Mouse (Mus musculus) heart, postnatal 0 days (tissue): ENCODE results near the gene Antxr2. TPM values are rescaled to one million over a fixed set of nuclear protein-coding genes. Genes with fewer than 3 reads are reported as not detected.

Experiments
- ATAC-seq: fragments of 200-750 bp; cut with Nextera tagmentation; 2 replicates; pipeline ENCODE4 v1.8.0; 2017; ENCODE audit warnings: low read depth, moderate number of reproducible peaks, moderate library complexity; ENCODE audit not compliant: insufficient read depth
- DNase-seq: peaks from one replicate; pipeline ENCODE4 v3.0.0-alpha.2; 2016; ENCODE audit warnings: low spot score
- H3K27ac ChIP-seq: fragments of 300-500 bp; sonication (generic); 2 replicates; pipeline ENCODE4 v1.5.1; 2014; ENCODE audit warnings: low read depth, mild to moderate bottlenecking
- H3K27me3 ChIP-seq: fragments of 300-500 bp; sonication (generic); 2 replicates; pipeline ENCODE4 v1.6.1; 2014; ENCODE audit warnings: low read length, mixed read lengths; ENCODE audit not compliant: control insufficient read depth, insufficient read depth
- H3K36me3 ChIP-seq: fragments of 300-500 bp; sonication (generic); replicated peaks from 2 replicates; pipeline ENCODE4 v1.6.1; 2014; ENCODE audit warnings: low read length, mixed read lengths; ENCODE audit not compliant: control insufficient read depth, insufficient read depth
- H3K4me1 ChIP-seq: fragments of 300-500 bp; sonication (generic); 2 replicates; pipeline ENCODE4 v1.6.1; 2014; ENCODE audit warnings: antibody characterized with exemption; ENCODE audit not compliant: control insufficient read depth, insufficient read depth
- H3K4me2 ChIP-seq: fragments of 300-500 bp; sonication (generic); 2 replicates; pipeline ENCODE4 v1.6.1; 2014; ENCODE audit warnings: low read depth, mild to moderate bottlenecking, low read length, moderate library complexity
- H3K4me3 ChIP-seq: fragments of 300-500 bp; sonication (generic); 2 replicates; pipeline ENCODE4 v1.5.1; 2014; ENCODE audit warnings: low read depth, low read length
- H3K9ac ChIP-seq: fragments of 300-500 bp; sonication (generic); replicated peaks from 2 replicates; pipeline ENCODE4 v1.6.1; 2014; ENCODE audit warnings: low read depth, low read length, mixed read lengths
- H3K9me3 ChIP-seq: fragments of 300-500 bp; sonication (generic); replicated peaks from 2 replicates; pipeline ENCODE4 v1.6.1; 2016; ENCODE audit warnings: low read length; ENCODE audit not compliant: control insufficient read depth
- CTCF ChIP-seq: IDR thresholded peaks from 2 replicates; pipeline ENCODE4 v1.5.1; 2016; ENCODE audit warnings: antibody characterized with exemption, control low read depth, low read depth
- EP300 ChIP-seq: IDR thresholded peaks from 2 replicates; pipeline ENCODE4 v1.6.1; 2016; ENCODE audit warnings: antibody characterized with exemption, low read depth
- WGBS: fragments of 180-500 bp; shearing (Covaris S2); extraction: QIAGEN DNeasy Blood & Tissue Kit; methylation state at CpG from one replicate; pipeline ENCODE4 v1.1.7; 2014; 5-methylcytosine and 5-hydroxymethylcytosine counted together
- polyA plus RNA-seq: library from polyadenylated mRNA; unstranded; fragments of >200 nt; fragmentation: Nextera tagmentation; extraction: Ambion mirVana; gene quantifications from 2 replicates; pipeline ENCODE4 v1.2.1, GENCODE M21; 2015
- total RNA-seq: library from RNA; depleted of rRNA; stranded (reverse); fragments of >200 nt; gene quantifications from 2 replicates; pipeline ENCODE4 v1.2.3, GENCODE M21; 2014; ENCODE audit warnings: low replicate concordance; rRNA removed

Antxr2 gene
- total and polyA plus RNA-seq, 2 experiments from 2014 or later: 48.6 to 78.7 TPM

DNA sequence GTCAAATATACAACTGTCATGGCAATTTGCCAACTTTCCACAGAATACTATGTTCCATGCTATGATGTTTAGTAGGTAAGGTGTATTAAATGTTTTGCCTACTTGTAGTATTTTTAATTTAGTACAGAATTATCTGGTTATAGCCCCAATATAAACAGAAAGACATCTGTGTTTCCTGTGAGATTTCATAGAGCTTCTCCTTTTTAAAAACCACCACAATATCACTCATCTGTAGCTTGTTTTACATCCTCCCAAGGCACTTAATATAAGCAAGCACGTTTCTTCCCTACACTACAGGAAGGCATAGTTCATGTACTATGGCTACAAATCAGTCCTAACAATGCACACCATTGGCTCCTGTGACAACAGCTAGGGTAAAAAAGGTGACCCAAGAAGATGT lies 188.8 kb downstream of the Antxr2 start:
- Histone ChIP-seq H3K4me1 (no peaks in the 10 kb centered on the region), H3K27me3 (no peaks in the 10 kb centered on the region), H3K9ac (no peak overlapping the region), H3K9me3 (no peaks in the 10 kb centered on the region), H3K27ac (no peak overlapping the region), H3K36me3 (no peaks in the 10 kb centered on the region), H3K4me2 (no peak overlapping the region), H3K4me3 (no peak overlapping the region)
- DNase-seq (no peak), ATAC-seq (no peak)
- WGBS: 61% methylated on average over 1 of the region's 1 CpGs
- TF ChIP-seq CTCF (no peak), EP300 (no peak)

DNA sequence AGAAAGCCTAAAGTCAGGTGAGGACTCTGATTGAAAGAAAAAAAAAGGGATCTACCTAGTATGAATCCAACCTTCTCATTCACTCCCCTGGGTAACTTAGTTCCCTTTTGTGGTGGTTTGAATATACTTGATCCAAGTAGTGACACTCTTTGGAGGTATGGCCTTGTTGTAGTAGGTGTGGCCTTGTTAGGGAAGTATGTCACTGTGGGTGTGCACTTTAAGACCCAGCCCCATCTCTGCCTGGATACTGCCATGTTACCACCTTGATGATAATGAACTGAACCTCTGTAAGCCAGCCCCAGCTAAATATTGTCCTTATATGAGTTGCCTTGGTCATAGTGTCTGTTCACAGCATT lies 190.9 kb downstream of the Antxr2 start:
- H3K4me2 ChIP-seq: no peak overlapping the region
- H3K9me3 ChIP-seq: no peaks in the 10 kb centered on the region
- no peaks in the 10 kb centered on the region for H3K27me3 ChIP-seq
- no peak overlapping the region for H3K27ac ChIP-seq
- no peaks in the 10 kb centered on the region for H3K36me3 ChIP-seq
- H3K4me1 ChIP-seq: no peaks in the 10 kb centered on the region
- no peak for DNase-seq
- H3K4me3 ChIP-seq: no peak overlapping the region
- H3K9ac ChIP-seq: no peak overlapping the region
- no peak for ATAC-seq
- TF ChIP-seq EP300 (no peak), CTCF (no peak)

DNA sequence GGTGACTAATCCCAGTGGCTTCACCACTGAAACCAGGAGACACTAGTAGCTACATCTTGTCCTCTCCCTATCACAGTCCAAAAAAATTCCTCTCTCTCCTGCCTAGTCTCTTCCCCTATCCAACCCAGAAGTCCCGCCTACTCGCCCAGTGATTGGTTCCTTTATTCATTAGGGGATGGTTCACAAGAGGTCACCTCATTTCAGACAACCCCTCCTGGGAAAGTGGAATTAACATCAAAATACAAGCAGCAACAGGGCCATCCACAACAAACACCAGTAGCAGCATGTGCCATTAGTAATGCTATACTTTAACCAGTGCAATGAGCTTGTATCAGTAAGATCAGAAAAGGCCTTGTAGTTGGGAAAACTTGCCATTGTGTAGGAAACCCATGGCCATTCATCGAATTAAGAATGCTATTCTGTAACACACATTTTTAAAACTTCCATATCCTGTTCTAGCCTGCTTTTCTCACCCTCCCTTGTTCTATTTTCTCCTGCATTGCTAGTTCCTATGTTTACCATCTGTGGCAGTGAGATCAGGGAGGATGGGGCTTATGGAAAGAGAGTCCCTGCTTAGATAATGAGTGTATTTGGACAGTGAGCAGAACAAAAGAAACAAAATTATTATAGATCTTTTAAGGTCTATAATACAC lies 191.4 kb downstream of the Antxr2 start:
- Histone ChIP-seq H3K27me3 (no peaks in the 10 kb centered on the region), H3K4me2 (no peak overlapping the region), H3K36me3 (no peaks in the 10 kb centered on the region), H3K4me1 (no peaks in the 10 kb centered on the region), H3K9ac (no peak overlapping the region), H3K9me3 (no peaks in the 10 kb centered on the region), H3K27ac (no peak overlapping the region), H3K4me3 (no peak overlapping the region)
- no peak for ATAC-seq
- no peak for DNase-seq
- TF ChIP-seq EP300: no peak
- no peak for TF ChIP-seq CTCF
- 74% methylated on average over 3 of the region's 3 CpGs for WGBS

DNA sequence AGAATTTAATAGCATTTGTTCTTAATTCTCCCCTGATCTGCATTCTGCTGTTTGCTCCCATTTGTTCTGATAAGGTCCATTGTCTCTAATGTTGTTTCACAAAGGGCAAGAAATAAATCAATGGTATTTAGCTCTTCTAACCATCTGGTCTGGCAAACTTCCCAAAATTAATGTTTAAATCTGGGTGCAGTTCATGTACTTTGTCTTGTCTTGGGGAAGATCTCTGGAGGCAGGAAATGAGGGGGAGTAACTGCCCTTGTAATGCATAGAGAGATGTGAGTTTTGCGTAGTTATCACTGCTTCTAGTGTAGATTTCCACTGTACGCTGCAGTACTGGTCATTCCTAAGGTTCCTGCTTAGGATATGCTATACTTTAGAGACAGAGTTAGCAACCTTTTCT lies 193.5 kb downstream of the Antxr2 start:
- Histone ChIP-seq H3K27me3 (no peaks in the 10 kb centered on the region), H3K4me2 (no peak overlapping the region), H3K9me3 (no peaks in the 10 kb centered on the region), H3K27ac (no peak overlapping the region), H3K4me1 (no peaks in the 10 kb centered on the region), H3K4me3 (no peak overlapping the region), H3K36me3 (no peaks in the 10 kb centered on the region), H3K9ac (no peak overlapping the region)
- WGBS: 61% methylated on average over 2 of the region's 2 CpGs
- no peak for TF ChIP-seq CTCF
- no peak for TF ChIP-seq EP300
- no peak for ATAC-seq
- no peak for DNase-seq

DNA sequence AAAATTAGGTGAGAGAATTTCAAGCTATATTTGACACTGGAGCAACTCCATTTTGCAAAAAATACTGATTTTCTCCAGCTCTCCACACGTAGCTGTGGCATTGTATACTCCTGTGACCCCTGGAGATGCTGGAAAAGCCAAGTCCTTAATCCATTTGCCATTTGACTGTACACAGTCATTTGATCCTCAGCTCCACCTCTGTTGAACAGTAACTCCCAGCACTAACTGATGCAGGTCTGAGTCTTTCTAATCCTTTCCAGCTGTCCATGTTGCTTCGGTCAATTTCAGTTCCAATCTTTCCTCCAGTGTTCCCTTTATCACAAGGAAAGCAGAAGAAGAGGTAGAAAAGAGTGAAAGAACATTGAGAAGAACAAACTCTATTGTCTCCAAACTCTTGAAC lies 195.4 kb downstream of the Antxr2 start:
- no peak for DNase-seq
- 80% methylated on average over 2 of the region's 2 CpGs for WGBS
- H3K4me2 ChIP-seq: no peak overlapping the region
- no peak for ATAC-seq
- H3K9me3 ChIP-seq: no peaks in the 10 kb centered on the region
- H3K4me3 ChIP-seq: no peak overlapping the region
- H3K27ac ChIP-seq: no peak overlapping the region
- TF ChIP-seq EP300 (no peak), CTCF (no peak)
- no peaks in the 10 kb centered on the region for H3K4me1 ChIP-seq
- H3K9ac ChIP-seq: no peak overlapping the region
- no peaks in the 10 kb centered on the region for H3K36me3 ChIP-seq
- no peaks in the 10 kb centered on the region for H3K27me3 ChIP-seq

DNA sequence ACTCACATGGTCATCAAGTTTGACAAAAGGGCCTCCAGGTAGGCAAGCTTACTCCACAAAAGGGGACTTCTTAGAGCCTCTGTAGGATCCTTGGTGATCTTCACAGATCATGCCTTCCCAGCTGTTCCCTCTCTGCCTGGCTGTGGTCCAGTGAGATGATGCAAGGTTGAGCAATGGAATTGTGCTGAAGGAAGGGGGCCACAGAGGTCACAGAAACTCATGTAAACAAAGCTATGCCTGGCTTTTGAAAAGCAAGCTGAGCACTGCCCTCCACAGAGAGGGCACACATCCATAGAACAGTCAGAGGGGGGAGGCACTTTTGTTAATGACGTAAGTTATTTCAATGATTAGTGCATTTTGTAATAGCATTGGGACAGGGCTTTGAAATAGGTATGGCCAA lies 196.1 kb downstream of the Antxr2 start:
- no peak for TF ChIP-seq CTCF
- TF ChIP-seq EP300: no peak
- Histone ChIP-seq H3K9me3 (no peaks in the 10 kb centered on the region), H3K4me1 (no peaks in the 10 kb centered on the region), H3K27me3 (no peaks in the 10 kb centered on the region), H3K4me3 (no peak overlapping the region), H3K27ac (no peak overlapping the region), H3K4me2 (no peak overlapping the region), H3K36me3 (no peaks in the 10 kb centered on the region), H3K9ac (no peak overlapping the region)
- WGBS: 63% methylated on average over 1 of the region's 1 CpGs
- ATAC-seq (no peak), DNase-seq (no peak)

Other genes with a start within 250 kb of the Antxr2 start
- 0.19 TPM in 1 of 2 replicates, not detected in the other for gene Prdm8, start 136.2 kb upstream of the Antxr2 start, total RNA-seq
- not detected in 2 replicates for gene Prdm8, start 136.2 kb upstream of the Antxr2 start, polyA plus RNA-seq
- gene Fgf5, start 223.1 kb upstream of the Antxr2 start, total RNA-seq: not detected in 2 replicates
- gene Fgf5, start 223.1 kb upstream of the Antxr2 start, polyA plus RNA-seq: 0.16 TPM in 1 of 2 replicates, not detected in the other